Mouse (Mus musculus): ENCODE measurements around the gene Rspry1.
A peak's percentile ranks its signal among the peaks of the same experiment; 100 is the strongest.

Rspry1 gene

DNA sequence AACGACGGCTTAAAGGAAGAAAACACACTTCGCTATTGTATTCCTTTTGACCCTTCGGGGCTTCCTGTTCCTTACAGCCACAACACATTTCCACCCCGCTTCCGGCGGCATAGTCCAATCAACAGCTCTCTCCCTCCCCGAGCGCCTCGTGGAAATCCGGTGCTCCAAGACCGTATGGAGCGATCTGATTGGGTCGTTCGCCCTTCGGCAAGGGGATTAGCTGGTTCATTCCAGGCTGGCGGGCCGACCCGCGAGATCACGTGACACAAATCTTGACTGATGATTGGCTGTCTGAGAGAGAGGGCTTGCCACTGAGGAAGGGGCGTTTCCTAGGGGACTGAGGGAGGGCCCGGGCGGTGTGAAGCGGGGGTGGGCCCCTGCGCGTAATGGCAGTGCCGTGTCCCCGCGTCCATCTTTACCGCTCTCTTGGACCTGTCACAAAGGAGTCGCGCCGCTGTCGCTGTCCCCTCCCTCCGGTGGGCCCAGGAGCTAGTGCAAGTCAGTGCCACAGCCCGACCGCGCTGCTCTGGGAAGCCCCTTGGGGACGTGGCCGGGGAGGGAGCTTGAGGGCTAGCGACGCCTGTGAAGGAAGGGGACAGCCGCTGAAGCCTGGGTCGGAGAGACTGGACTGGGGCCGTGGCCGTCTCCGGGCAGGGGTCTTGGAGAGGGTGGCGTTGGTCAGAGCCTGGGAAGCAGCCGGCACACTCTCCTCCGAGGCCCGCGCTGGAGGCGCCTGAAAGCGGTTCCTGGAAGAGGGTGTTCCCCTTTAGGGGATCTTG lies at the start of gene Rspry1, which contains the start of gene Fam192a:
TSS of gene Rspry1 (plus strand) at position 331 of the 779 bp plus-strand sequence.
TSS of gene Fam192a (minus strand) at position 391 of the 779 bp plus-strand sequence.
- peak; percentile 100 for DNase-seq (ENCODE audit: low spot score in 2 of 2)

DNA sequence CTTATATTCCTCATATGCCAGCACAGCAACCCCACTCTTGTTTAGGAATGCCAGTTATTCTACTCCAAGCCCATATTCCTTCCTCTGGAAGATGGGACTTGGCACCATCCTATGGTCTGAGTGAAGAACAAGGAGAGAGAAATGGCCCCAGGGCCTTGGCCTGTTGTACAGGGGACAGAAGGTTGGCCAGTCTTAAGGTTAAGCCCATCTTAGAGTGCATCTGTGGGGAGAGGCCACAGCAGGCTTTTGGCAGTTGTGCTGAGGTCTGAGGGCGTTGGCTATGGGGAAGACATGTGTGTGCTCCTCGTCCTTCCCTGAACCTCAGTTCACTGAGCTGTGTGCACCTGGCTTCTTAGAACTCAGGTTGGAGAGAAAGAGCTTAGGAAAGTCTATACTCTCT lies 49.0 kb upstream of the Rspry1 start:
- no peak for DNase-seq (ENCODE audit: low spot score in 2 of 2)

DNA sequence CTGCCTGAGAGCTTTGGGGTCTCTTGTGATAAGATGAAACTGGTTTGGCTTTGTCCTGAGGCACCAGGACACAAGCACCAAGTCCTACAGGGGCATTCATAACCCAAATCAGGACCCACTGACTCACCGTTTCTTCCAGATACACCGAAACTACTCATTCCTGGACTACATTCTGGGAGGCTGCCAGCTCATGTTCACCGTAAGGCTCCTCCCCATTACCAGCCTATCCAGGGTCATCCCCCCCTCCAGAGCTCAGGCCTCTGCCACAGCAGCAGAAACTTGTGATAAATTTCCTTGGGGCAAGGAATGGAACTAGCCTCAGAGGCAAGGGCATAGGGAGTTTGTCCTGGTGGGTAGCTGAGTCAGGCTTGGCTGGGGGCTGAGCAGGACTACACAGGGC lies 44.5 kb upstream of the Rspry1 start:
- no peak for DNase-seq (ENCODE audit: low spot score in 2 of 2)

DNA sequence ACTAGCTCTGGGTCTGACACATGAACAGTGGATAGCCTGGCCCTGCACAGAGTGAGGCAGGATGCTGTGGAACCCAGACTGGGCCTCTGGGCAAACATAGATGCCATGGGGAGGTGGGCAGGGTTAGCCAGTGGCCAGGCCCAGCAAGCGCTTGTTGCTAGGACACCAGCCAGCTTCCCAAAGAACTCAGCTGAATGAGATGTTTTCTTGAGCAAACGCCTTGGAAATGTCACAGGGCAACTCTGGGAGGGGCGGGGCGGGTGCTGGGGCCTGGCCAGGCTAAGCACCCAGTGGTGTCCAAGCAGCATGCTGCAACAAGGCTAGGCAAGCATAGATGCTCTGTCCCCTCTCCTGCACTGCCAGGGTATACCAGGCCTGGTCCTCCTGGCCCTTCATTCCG lies 40.5 kb upstream of the Rspry1 start:
- peak in 1 of 2 experiments; percentile 42 for DNase-seq (ENCODE audit: low spot score in 2 of 2)

DNA sequence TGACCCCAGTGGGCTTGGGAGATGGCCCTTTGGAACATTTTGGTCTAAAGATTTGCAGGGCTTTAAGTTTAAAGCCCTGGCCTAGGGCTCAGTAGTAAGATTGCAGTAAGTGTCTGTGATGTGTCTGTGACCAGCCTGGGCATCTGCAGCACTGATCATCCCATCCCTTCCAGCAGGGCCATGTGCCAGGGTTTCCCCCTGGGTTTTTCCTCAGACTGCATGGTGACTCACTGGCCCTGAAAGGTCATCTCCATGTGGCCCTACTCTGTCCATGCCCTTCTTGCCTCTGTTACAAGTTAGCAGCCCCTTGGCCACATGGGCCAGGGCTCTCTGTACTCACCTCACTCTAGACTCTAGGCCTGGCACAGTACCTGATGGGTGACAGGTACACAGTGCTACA lies 37.3 kb upstream of the Rspry1 start:
- DNase-seq (ENCODE audit: low spot score in 2 of 2): no peak

DNA sequence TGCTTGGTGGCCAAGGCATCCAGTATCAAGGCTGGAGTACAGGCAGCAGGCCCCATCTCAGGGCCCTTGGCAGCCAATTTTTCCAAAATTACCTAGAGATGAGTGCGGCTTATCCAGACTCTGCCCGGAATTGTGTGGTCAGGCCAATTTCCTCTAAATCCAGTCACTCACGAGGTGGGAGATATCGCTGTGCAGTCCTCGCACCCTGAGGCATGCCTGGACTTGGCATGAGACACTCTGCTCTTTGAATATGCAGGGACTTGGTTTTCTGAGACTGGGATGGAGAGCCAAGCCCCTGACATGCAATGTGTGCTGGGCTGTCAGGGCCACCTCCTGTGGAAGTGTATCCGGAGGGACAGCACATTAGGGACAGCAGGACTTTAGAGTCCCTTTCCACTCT lies 35.7 kb upstream of the Rspry1 start:
- no peak for DNase-seq (ENCODE audit: low spot score in 2 of 2)

DNA sequence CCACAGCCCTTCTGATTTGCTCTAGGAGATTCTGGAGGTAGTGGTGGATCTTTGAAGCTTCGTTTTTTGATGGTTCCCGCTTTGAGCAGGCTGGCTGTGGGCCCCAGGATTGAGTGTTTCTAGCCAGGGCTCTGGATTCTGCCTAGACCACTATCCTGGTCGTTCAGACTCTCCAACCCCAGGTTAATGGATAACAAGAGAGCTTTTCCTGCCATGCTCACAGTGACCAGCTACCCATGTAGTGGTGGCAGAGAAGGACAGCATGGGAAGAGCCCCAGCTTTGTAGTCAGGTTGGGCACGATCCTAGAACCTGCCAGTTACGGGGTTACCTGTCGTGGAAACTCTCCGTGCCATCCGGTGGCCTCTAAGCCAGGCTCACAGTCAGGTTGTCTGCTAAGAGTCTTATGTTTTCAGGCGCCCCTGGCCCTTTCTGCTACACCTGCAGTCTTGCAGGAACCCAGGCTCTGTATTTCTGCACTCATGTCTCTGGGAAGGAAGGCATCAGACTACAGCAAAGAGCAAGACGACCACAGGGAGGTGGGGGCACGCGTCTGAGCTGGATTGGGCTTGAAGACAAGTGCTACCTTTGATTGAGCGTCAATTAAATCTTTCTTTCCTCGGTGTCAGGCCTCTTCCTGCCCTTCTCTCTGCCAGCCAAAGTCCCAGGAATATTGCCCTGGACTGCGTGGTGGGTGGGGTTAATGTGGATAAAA lies 35.1 kb upstream of the Rspry1 start:
- no peak for DNase-seq (ENCODE audit: low spot score in 2 of 2)

DNA sequence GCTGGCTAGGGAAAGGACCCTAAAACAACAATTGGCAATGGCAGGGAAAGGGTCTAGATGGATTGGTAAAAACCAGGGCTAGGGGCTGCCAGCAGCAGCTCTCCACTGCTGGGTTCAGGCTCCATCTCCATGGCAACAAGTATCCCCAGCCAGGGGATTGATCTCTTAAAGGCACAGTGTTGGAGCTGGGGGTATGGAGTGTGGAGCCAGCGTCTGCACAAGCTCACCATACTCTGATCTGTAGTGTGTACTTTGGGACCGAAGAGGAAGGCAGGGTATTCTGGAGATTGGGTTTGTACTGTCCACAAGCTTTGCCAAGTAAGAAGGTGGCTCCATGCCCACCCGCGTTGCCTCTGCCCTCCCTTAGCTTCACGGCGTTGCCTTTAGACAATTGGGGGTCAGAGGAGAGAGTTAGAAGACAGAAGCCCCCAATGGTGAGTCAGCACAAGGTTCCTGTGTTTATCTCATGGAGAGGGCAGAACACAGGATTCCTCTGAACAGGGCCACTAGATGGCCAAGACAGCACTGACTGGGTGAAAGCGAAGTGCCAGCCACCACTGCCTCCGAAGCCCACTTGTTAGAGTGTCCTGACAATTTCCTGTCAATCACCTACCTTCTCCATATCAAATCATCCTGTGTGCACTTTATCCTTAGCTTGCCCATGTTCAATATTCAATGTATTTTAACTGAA lies 34.4 kb upstream of the Rspry1 start:
- DNase-seq (ENCODE audit: low spot score in 2 of 2): no peak

DNA sequence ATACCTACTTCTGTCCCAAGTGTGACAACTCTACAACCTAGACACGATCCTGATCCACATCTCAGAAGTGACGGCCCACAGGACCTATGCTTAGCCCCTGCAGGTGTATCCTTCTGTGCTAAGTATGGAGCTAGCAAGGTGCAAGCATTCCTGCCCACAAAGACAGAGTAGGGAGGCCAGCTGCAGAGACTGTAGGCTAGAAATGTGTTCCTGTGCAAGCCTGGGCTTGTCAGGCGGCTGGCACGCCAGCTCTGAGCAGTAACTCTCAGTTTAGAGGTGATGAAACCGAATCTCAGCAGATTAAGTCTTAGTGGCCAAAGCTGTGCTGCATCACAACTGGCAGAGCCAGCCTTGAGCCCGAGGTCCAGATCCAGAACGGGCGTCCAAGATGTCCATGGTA lies 33.6 kb upstream of the Rspry1 start:
- no peak for DNase-seq (ENCODE audit: low spot score in 2 of 2)

DNA sequence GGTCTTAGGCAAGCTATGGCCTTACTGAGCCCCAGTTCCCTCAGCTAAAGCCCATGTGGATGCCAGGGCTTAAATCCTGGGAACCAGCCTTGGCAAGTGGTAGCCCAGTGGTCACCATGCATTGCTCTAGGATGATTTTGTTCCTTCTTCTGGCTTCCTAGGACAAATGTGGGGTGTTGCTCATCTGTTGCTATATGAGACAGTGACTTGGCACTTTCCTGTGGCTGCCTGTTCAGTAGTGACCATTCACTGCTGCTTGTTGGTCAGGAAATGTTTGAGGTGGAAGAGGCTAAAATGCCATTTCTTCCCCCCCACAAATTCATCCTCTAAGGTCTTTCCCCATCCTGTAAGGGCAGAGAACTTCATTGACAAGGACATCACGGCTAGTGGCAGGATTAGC lies 32.3 kb upstream of the Rspry1 start:
- no peak for DNase-seq (ENCODE audit: low spot score in 2 of 2)

DNA sequence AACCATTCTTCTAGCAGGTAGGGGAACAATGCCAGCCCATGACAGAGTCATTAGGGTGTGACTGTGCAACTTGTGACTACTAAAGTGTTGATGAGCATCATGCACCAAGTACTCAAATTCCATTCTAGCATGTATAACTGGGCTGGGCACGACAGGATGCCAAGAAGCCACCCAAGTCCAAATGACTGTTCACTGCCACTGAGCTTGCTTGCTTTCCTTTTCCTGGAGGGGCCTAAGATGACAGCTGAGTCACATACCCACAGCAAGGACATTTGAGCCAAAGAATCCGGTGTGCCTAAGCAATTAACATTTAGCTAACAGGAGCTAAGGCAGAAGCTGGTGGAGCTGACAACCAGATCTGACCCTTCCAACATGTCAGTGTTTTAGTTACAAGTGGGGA lies 29.8 kb upstream of the Rspry1 start:
- DNase-seq (ENCODE audit: low spot score in 2 of 2): no peak

DNA sequence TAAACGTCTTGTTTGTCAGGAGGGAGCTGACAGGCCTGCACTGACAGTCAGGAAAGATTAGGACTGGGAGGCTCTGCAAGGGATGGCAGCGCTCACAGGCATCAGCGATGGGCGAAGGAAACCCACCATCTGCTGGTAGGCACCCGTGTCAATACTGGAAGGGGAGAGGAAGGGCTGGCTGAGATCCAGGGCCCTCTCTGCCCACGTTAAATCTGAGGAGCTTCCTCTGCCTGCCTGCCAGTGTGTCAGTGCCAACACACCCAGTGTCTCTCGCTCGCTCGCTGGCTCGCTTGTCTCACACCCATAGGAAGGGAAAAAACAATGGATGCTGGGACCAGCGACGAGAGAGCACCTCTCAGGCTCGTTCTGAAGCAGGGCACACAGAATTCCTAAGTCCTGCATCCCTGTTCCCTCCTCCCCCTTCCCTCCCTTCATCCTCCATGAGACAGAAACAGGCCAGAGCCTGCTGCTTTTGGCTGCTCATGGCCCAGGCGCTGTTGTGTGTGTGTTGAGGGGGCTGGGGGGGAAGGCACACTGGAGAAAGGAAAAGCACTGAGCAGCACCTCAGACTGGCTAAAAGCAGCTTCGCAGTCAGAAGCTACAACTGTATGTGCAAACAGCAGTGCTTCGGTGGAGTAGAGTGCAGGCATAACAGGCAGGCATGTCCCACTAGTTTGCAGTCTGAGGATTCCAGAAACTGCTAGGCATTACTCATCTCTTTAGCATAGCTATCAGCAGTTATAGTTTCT lies 27.4 kb upstream of the Rspry1 start:
- peak; percentile 76 to 81 for DNase-seq (ENCODE audit: low spot score in 2 of 2)

DNA sequence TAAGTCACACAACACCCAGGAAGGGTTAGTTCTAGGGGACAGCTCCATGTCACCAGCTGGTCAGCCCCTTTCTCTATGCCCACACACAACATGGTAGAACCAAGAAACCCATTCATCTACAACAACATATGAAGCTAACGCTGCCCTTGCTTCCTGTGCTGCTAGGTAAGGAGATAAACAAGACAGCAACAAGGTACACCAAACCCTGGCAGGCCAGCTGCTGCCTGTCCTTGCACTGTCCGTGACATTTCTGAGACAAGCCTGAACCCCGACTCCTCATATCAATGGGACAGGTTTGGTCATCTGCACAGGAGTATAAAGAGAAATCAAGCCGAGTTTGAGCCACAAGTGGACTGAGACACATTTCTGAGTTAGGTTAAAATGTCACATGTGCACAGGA lies 26.6 kb upstream of the Rspry1 start:
- DNase-seq (ENCODE audit: low spot score in 2 of 2): no peak

DNA sequence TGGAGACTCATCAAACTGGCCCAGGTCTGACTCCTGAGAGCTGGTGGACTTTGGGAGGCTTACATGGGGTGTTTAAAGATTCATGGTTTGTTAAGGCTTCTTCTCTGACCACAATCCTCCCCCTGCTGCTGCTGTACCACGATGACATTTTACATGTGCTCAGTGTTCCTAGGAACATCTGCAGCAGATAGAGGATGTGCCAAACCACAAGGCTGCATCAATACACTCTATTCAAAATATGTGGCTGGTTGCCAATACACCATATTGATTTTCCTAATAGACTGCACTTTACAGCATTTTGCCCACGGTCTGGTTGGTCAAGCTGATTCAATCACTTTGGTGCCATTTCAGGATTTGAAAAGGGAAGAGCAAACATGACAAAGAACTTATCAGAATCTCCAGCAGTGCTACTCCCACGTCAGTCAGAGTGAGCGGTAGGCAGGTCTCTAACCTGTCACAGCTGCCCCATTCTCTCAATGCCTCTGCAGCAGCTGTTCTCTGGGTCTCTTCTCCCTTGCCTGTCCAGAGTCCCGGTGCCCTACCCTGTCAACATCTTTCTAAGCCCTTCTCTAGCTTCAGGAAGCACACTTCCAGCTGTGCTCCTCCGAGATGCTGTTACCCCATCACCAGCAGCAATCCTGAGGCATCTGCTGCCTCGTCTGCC lies 19.8 kb upstream of the Rspry1 start:
- no peak for DNase-seq (ENCODE audit: low spot score in 2 of 2)

DNA sequence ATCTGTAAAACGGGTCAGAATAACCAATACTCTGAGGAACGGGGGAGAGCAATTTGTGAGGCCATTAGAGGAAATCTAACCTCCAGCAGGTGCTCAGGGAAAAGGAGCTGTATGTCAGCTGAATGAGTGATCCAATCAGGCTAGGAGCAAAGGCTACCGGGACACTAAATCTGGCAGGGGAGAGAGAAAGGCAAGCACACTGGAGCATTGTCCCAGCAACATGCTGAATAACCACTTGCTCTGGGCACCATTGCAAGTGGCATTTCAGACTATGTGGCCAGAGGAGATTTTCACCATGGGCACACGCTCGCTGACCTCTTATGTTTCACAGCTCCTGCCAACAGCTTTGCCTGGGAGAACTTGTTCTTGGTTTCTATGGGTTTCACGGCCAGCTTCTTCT lies 19.2 kb upstream of the Rspry1 start:
- no peak for DNase-seq (ENCODE audit: low spot score in 2 of 2)

DNA sequence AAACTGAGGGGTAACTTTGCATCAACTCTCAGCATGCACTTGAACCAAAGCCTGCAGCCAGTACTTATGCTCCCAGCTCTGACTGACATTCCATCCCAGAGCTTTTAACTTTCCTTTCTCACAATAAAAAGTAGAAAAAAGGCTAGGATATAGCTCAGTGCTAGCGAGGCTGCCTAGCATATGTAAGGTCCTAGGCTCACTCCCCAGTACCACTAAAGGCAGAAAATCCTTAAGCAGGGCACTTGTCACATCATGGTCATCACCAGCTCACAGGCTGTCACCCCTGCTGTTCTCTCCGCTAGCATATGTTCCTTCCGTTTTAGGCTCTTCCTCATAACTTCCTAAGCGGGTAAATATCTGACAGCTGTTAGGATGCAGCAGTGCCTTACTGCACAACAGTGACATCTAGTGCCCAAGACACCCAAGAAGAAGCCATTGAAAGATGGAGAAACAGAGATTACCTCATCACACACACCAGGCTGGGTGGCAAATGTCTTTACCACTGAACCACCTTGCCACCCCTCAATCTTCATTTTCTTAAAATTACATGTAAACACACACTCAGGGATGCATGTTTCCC lies 17.4 kb upstream of the Rspry1 start:
- peak; percentile 27 to 77 for DNase-seq (ENCODE audit: low spot score in 2 of 2)

DNA sequence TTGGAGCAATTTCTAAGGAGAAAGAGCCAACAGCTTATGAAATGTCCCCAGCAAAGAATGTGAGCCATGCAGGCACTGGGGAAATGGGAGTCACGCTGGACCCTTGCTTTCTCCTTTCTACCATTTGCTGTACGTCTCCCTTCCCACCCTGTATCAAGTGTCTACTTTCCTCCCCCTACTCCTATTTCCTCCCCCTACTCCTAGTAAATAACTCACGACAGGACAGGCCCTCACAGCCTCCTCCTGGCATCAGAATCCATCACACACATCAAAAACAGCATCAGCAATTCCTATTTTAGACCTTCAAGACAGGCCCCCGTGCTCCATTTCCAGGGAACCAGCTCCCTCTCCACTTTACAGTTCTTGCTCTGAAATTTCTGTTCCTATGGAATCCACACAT lies 10.0 kb upstream of the Rspry1 start:
- DNase-seq (ENCODE audit: low spot score in 2 of 2): no peak

DNA sequence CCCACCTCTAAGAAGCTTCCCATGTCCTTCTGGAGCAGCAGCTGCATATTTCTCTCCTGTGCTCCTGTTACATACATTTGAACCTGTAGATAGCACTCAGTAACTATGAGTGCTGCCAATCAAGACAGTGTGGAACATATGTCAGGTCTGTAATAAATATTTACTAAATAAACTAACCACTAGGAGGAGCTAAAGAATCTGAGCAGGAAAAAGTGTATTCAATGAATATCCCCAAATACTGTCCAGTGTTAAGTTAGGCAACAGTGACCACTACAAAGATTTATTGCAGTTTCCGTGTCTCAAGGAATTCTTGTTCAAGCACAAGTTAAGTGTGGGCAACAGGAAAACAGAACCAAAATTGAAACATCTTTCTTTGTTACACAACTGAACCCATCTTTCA lies 7.5 kb upstream of the Rspry1 start:
- no peak for DNase-seq (ENCODE audit: low spot score in 2 of 2)

DNA sequence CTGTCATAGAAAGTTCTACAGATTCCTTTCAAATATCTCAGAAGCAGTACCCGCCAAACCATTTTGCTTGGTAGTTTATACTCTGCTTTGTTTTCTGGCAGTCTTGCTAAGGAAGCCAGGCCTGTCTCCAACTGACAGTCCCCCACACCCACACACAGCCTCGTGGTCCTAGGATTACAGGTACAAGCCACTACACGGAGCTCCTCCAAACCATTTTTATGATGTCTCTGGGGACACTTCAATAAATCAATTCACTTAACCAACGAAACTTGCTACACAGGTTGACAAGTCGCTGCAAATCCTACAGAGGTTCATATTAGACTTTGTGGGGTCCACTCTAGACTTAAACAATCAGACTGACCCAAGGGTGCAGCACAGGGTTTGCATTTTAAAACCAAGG lies 1.3 kb upstream of the Rspry1 start:
- DNase-seq (ENCODE audit: low spot score in 2 of 2): no peak

DNA sequence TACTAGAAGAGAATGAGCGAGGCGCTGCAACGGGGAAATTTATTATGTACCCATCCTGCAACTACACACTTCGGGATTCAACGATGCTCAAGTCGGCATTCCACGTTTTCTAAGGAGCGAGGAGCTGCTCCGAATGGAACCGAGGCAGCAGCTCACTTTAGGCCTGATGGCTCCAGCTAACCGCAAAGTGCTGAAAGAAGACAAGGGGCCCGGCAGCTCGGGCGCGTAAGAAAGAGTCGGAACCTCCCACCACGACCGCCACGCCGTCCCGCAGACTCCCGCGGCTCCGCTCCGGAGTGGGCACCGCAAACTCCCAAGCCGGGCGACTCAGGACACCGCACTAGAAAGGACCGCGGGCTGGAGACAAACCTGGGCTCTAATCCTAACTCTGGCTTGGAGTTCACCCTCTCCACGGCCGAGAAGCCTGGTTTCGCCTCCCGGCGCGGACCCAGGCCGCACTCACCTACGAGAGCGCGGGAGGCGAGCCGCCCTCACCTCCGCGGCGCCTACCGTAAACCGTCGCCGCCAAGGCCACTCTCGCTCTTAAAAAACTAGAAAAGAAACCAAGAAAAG lies 617 bp upstream of the Rspry1 start:
- DNase-seq (ENCODE audit: low spot score in 2 of 2): peak in 1 of 2 experiments; percentile 32
